Mouse (Mus musculus) activated CD4-positive, CD25-positive, alpha-beta regulatory T cell, adult 9 weeks (primary cell): ENCODE measurements around the gene Ctns. TPM values are rescaled to one million over a fixed set of nuclear protein-coding genes. Genes with fewer than 3 reads are reported as not detected.

Experiments
- polyA plus RNA-seq: library from polyadenylated mRNA; unstranded; fragments of 100-300 nt; shearing (Covaris generic); gene quantifications from one replicate; pipeline ENCODE4 v1.2.1, GENCODE M21; 2017

Gene Ctns
- polyA plus RNA-seq, result 14.2 TPM

GRCm38 (mm10) chr11:73198603-73199229 lies at the start of gene Ctns:
Ctns (minus strand) TSS chr11:73199042.

GRCm38 (mm10) chr11:73233992-73234391 lies 35.1 kb upstream of the Ctns start, which contains the start of gene Trpv1:
Trpv1 (plus strand) TSS chr11:73234292.

GRCm38 (mm10) chr11:73199230-73199712 lies 429 bp upstream of the Ctns start, which contains the start of gene Shpk:
Shpk (plus strand) TSS chr11:73199460.

GRCm38 (mm10) chr11:73176608-73177508 lies 22.0 kb downstream of the Ctns start, which contains the start of the genes Emc6 and Tax1bp3:
Emc6 (minus strand) TSS chr11:73177037.
Tax1bp3 (plus strand) TSS chr11:73177083.

GRCm38 (mm10) chr11:73159957-73160810 lies 38.7 kb downstream of the Ctns start, which contains the start of gene P2rx5:
P2rx5 (plus strand) TSS chr11:73160421.

GRCm38 (mm10) chr11:73137591-73138501 lies 61.0 kb downstream of the Ctns start, which contains the start of gene Haspin:
Haspin (minus strand) TSS chr11:73138294.

Other genes starting within 250 kb of the Ctns start
- 271 TPM for gene Atp2a3, start 237.9 kb downstream of the Ctns start, polyA plus RNA-seq
- not detected for gene P2rx1, start 199.9 kb downstream of the Ctns start, polyA plus RNA-seq
- 10.0 TPM for gene Camkk1, start 180.0 kb downstream of the Ctns start, polyA plus RNA-seq
- gene Ncbp3, start 151.3 kb downstream of the Ctns start, polyA plus RNA-seq, result 19.3 TPM
- gene Itgae, start 108.5 kb downstream of the Ctns start, polyA plus RNA-seq, result 82.4 TPM
- 8.2 TPM for gene Haspin, start 60.7 kb downstream of the Ctns start, polyA plus RNA-seq
- gene P2rx5, start 38.6 kb downstream of the Ctns start, polyA plus RNA-seq, result 0.11 TPM
- 50.3 TPM for gene Emc6, start 22.0 kb downstream of the Ctns start, polyA plus RNA-seq
- gene Tax1bp3, start 22.0 kb downstream of the Ctns start, polyA plus RNA-seq, result 30.7 TPM
- gene Shpk, start 418 bp upstream of the Ctns start, polyA plus RNA-seq, result 7.7 TPM
- gene Trpv1, start 35.2 kb upstream of the Ctns start, polyA plus RNA-seq, result not detected
- not detected for gene Trpv3, start 68.3 kb upstream of the Ctns start, polyA plus RNA-seq
- gene Aspa, start 130.6 kb upstream of the Ctns start, polyA plus RNA-seq, result not detected
- not detected for gene Gm49340, start 130.7 kb upstream of the Ctns start, polyA plus RNA-seq
- not detected for gene Spata22, start 130.7 kb upstream of the Ctns start, polyA plus RNA-seq
- gene Olfr20, start 151.7 kb upstream of the Ctns start, polyA plus RNA-seq, result not detected
- gene Olfr376, start 172.2 kb upstream of the Ctns start, polyA plus RNA-seq, result not detected
- not detected for gene Olfr1, start 200.6 kb upstream of the Ctns start, polyA plus RNA-seq
- gene Olfr378, start 229.4 kb upstream of the Ctns start, polyA plus RNA-seq, result not detected